Comparison of ENCODE assay signal across 2 mouse cellular contexts in the genomic region with DNA sequence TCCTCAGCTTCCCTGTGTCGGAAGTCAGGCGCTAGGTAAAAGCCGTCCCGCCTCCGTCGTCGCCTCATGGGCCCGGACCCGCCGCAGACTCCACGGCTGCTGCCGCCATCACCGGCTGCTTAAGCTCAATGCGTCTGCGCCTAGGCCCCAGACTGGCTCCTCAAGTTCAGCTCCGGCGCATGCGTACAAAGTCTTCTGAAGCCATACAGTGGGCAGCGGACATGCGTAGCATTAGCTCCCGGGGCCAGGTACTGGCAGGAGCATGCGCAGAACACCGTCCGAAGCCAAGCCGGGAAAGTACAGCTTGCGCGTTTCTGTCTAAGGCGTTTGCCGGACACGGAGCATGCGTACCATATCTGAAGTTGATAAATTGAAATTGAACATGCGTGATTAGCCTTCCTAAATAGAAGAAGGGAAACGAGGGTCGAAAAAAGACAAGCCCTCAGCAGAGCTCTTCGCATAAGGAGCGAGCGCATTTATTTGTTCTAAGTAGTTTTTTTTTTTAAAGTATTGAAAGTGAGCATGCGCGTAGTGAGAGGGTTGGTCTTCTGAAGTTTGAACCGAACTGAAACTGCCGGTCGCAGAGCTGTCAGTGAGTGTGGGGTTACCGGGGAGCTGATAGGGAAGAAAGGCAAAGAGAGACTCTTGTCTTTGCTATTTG.
A peak's percentile ranks its signal among the peaks of the same experiment; 100 is the strongest.
TF ChIP-seq lines count a peak whose summit lies in the region.

A gene (minus strand): TSS at position 167 of the 661 bp plus-strand sequence.
A gene (plus strand): TSS at position 353 of the 661 bp plus-strand sequence.

TF ChIP-seq in C2C12, 6 proteins besides CTCF, POLR2A, EP300 and RAD21 (continued from another document):
- TF ChIP-seq MYOG (IDR thresholded peaks at IDR 0.05; ENCODE audit: control insufficient read depth, extremely low read depth, insufficient read length) (no peak), MAX (IDR thresholded peaks at IDR 0.05) (no peak), USF1 (IDR thresholded peaks at IDR 0.05; ENCODE audit: low read depth) (no peak), CEBPB (IDR thresholded peaks at IDR 0.05; ENCODE audit: low read depth) (no peak)
TF ChIP-seq in C2C12: peak in this region for 0.

TF ChIP-seq in myocyte, 11 proteins besides CTCF, POLR2A, EP300 and RAD21 (continued from another document):
- peak; percentile 30 for TF ChIP-seq TCF3 (IDR thresholded peaks at IDR 0.05; ENCODE audit: insufficient read length, low read depth)
- peak in 1 of 3 experiments; percentile 46 for TF ChIP-seq MYOG (IDR thresholded peaks at IDR 0.05; ENCODE audit: control insufficient read depth in 1 of 3, insufficient read depth in 1 of 3, insufficient read length in 2 of 3, low read depth in 2 of 3)
- peak; percentile 18 for TF ChIP-seq E2F4 (IDR thresholded peaks at IDR 0.05; ENCODE audit: insufficient read depth)
- no peak for TF ChIP-seq MYOD1 (IDR thresholded peaks at IDR 0.05; ENCODE audit: control insufficient read depth in 1 of 3, insufficient read length in 2 of 3, low read depth in 2 of 3)
- TF ChIP-seq CEBPB (IDR thresholded peaks at IDR 0.05; ENCODE audit: insufficient read depth, poor library complexity, severe bottlenecking), result no peak
